17 mouse cellular contexts compared by ENCODE assay signal in the genomic region with DNA sequence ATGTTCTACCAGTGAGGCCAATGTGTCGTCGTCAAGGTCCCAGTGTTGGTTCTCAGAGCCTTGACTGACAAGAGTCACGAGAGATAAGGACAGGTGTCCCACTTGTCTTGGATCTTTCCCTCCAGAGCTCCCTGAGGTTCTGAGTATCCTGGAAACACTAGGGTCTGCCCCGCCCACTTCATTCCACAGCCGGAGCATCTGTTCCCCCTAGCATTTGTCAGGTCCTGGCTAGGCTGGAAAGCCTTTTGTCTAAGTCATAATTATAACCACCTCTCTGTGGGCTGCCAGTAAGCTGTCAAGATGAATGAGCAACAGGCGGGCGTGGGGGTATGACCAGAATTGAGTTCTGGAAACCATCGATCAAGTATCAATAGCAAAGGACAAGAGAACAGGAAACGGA. TPM values are rescaled to one million over a fixed set of nuclear protein-coding genes. Genes with fewer than 3 reads are reported as not detected.
DNase-seq lines count a peak whose midpoint lies in the region; TF ChIP-seq lines count a peak whose summit lies in the region.
"Had no signal": no experiment of that assay in that cellular context is flagged by ENCODE, and none has a peak within 500 bp of the region (broad histone marks: within the 10 kb centered on the region; RNA-seq: fewer than 3 reads in every experiment).

No protein-coding gene starts in this region.

- no peak for TF ChIP-seq CTCF in liver, adult 2 months (IDR thresholded peaks at IDR 0.05; ENCODE audit: low read depth, low read length)
- TF ChIP-seq CTCF in embryonic fibroblast, embryonic 13.5 days (IDR thresholded peaks at IDR 0.05; ENCODE audit: borderline replicate concordance, insufficient read depth, low read length), result no peak

- 76% methylated on average over 9 of the region's 9 CpGs for WGBS in liver, adult 2 months

- H3K4me1 ChIP-seq in liver, adult 2 months (ENCODE audit: control insufficient read depth, insufficient read depth, low read length), result peaks cover 40% of the 10 kb centered on the region
- peaks cover 19% of the 10 kb centered on the region for H3K4me1 ChIP-seq in embryonic fibroblast, embryonic 13.5 days (ENCODE audit: control insufficient read depth, insufficient read depth, low read length)

- H3K4me3 ChIP-seq in liver, adult 2 months (ENCODE audit: insufficient read depth, low read depth, low read length), result no peak overlapping the region
- no peak overlapping the region for H3K4me3 ChIP-seq in embryonic fibroblast, embryonic 13.5 days (ENCODE audit: insufficient read depth, low read length)
- H3K4me3 ChIP-seq: forebrain, embryonic 13.5 days; heart, embryonic 15.5 days; midbrain, embryonic 13.5 days had no signal

- TF ChIP-seq POLR2A in liver, adult 2 months (IDR thresholded peaks at IDR 0.05; ENCODE audit: extremely low read depth, insufficient read depth, low read length), result no peak
- no peak for TF ChIP-seq POLR2A in embryonic fibroblast, embryonic 13.5 days (IDR thresholded peaks at IDR 0.05; ENCODE audit: low read depth, low read length)

- H3K27me3 ChIP-seq in liver, adult 2 months (ENCODE audit: control insufficient read depth, insufficient read depth, low read length), result no peaks in the 10 kb centered on the region

- no peak overlapping the region for H3K9ac ChIP-seq in liver, adult 2 months (ENCODE audit: low read depth, low read length)
- H3K9ac ChIP-seq: forebrain, embryonic 13.5 days; heart, embryonic 15.5 days; lung, embryonic 14.5 days; midbrain, embryonic 13.5 days had no signal

- DNase-seq in liver, adult 2 months (ENCODE audit: extremely low read depth, low read depth, low spot score), result no peak
- DNase-seq in liver, result no peak
- peak; percentile 62 for DNase-seq in NIH3T3 (ENCODE audit: low read depth)
- DNase-seq in retina, postnatal 1 day, result peak; percentile 36
- no peak for DNase-seq in kidney, adult 18-20 months
- no peak for DNase-seq in spleen, postnatal 14 days (ENCODE audit: low spot score in 2 of 2)
- DNase-seq: adrenal gland, postnatal 10 days; cerebellum, adult 9-10 months; heart, adult 11 months; kidney, adult 8-10 months; kidney, postnatal 36 days; lung, embryonic 14.5 days; right cerebral cortex, postnatal 25 days had no signal

- peaks cover 33% of the 10 kb centered on the region; the same call in 1 of the 2 replicates for H3K79me2 ChIP-seq in liver, adult 2 months (ENCODE audit: control insufficient read depth, insufficient read depth, low read length)

- H3K36me3 ChIP-seq in liver, adult 2 months (ENCODE audit: control insufficient read depth, insufficient read depth, low read length), result no peaks in the 10 kb centered on the region
- H3K36me3 ChIP-seq: heart, embryonic 15.5 days; midbrain, embryonic 13.5 days had no signal

- H3K27ac ChIP-seq in liver, adult 2 months (replicated peaks; ENCODE audit: insufficient read depth, low read depth, low read length), result peak overlapping the region; percentile 41
- H3K27ac ChIP-seq in embryonic fibroblast, embryonic 13.5 days (ENCODE audit: insufficient read depth, low read length), result peak overlapping the region; percentile 58
- H3K27ac ChIP-seq: forebrain, embryonic 13.5 days; heart, embryonic 15.5 days; midbrain, embryonic 13.5 days had no signal

RNA-seq across cellular contexts. Expression of gene Syne3, which starts 6.5 kb away (rescaled TPM):
- 3.8 and 4.8 TPM in 2 replicates for total RNA-seq in liver, adult 2 months (2014; rRNA removed)
- 0.81 and 1.6 TPM in 2 replicates for polyA plus RNA-seq in liver, adult 2 months (2012; rRNA removed)
- 13.6 and 15.9 TPM in 2 replicates for polyA plus RNA-seq in embryonic fibroblast, embryonic 13.5 days (2011; ENCODE audit: insufficient read length, low read depth, missing spikeins)

RNA-seq across cellular contexts. Expression of gene Glrx5, which starts 29.3 kb away (rescaled TPM):
- 43.0 and 45.5 TPM in 2 replicates for total RNA-seq in liver, adult 2 months (2014; rRNA removed)
- 144 and 157 TPM in 2 replicates for polyA plus RNA-seq in liver, adult 2 months (2012; rRNA removed)
- 37.6 and 45.1 TPM in 2 replicates for polyA plus RNA-seq in embryonic fibroblast, embryonic 13.5 days (2011; ENCODE audit: insufficient read length, low read depth, missing spikeins)

Comparison
In these comparisons a context has a peak if more than half of its experiments do, and no peak if none do; other contexts are left out.
1. DNase-seq: peak in NIH3T3 (single experiment) and retina, postnatal 1 day (single experiment); none in liver, adult 2 months (single experiment), liver (single experiment), kidney, adult 18-20 months (single experiment) and spleen, postnatal 14 days (0 of 2).